Mouse (Mus musculus) frontal cortex, postnatal 14 days (tissue): ENCODE results near the gene Bsn.
A peak's percentile ranks its signal among the peaks of the same experiment; 100 is the strongest.

Experiments
- DNase-seq, 2 experiments: peaks; one replicate each; pipeline ENCODE4 v3.0.0; 2022; ENCODE audit warnings: low spot score in 2 of 2

Bsn gene

DNA sequence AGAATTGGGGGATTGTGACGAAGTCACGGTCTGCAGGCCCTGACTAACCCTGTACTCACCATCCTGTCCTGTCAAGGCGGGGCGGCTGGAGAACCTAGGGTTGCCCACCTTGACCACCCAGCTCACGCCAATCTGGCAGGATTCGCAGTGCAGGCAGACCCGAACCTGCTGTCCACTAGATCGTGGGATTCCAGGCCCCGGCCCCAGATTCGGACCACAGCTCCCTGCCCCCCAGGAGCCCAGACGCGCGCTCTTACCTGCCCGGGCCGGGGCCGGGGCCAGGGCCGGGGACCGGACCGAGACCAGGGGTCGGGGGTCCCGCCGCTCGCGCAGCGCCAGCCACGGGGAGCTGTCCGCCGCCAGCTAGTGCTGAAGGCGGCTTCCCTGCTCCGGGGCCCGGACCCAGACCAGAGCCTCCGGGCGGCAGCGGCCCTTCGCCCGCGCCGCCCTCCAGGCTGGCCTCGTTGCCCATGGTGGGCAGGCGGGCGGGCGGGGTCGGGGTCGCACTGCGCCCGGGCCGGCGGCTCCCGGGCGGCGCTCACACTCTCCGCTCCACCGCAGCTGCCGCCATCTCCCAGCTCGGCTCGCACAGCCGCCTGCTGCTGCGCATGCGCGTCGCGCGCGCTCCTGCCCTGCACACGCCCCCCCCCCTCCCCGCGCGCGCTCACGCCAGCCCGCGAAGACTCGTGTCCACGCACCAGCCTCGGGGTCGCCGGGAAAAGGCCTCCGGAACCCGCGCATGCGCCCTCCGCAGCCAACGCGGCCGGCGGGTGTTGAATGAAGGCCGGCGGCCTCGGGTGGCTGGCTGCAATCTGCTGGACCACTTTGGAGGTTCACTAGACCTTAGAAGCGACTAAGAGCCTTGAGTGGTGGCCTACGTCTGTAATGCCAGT lies at the start of gene Bsn:
Gene Bsn (minus strand): TSS at position 598 of the 893 bp plus-strand sequence.
- peak; percentile 64 to 70 for DNase-seq

DNA sequence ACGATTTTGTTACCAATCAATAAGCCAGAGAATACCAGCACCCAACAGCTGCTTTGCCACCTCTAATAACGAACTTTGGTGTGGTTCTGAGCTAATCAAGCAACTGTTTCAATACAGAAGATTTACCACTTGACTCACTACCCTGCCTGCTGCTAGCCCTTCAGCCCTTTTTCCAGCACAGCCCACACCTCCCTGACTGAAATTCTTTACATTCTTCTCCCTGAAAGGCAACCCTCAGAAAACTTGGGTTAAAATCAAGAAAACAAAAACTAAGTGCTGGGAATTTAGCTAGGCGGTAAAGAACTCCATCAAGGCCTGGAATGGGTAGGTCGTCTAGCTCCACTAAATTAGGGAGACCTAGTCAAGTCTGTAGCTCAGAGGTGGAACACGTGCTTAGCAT lies 49.8 kb upstream of the Bsn start:
- DNase-seq, result no peak

DNA sequence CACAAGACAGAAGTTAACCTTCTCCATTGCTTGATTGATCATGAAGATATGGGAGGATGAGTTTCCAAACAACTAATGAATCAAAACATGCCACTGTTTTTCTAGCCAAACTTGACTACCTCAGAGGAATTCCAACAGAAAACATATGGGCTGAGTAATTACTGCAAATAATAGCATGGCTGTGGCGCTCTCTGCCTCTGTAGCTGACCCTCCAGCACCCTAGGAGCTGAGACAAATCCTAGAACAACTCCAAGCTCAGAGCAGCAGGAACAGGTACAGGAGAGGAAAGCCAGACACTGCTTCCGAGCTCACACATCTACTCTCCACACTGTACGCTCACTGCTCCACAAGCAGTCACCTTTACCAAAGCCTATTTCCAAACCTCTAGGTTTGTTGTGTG lies 48.6 kb upstream of the Bsn start:
- DNase-seq, result no peak

DNA sequence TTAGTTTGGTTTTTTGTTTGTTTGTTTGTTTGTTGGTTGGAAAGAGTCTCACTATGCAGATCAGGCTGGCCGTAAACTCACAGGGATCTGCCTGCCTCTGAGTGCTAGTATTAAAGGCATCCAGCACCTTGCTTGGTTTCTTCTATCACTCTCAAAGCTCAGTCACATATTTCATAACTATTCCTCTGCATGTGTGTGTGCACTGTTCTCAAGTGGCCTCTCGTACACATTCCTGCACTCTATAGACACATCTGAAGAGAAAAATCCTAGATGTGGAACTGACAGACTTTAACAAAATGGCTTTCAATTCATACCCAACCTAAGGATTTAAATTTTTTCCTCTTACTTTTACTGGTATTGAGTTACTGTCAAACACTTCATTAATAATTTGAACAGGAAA lies 48.2 kb upstream of the Bsn start:
- DNase-seq, result no peak

GRCm38 (mm10) chr9:108234682-108235081 lies 44.5 kb upstream of the Bsn start:
- DNase-seq, result no peak

DNA sequence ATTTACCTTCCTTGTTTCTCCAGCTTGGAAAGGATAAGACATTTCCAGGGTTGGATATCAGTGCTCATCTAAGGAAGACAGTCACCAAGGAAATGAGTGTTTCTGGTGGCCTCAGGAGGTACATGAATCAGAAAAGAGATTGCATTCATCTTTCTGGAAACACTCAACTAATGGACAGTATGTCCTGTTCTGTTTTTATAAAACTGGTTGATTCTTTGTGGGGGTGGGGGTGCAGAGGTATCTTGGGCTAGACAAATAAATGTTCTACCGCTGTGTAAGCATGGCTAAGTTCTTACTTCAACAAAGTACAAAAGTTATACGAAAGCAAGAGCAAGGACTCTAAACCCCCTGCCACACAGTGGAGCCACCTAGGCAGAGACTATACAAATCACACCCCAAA lies 42.7 kb upstream of the Bsn start:
- no peak for DNase-seq

DNA sequence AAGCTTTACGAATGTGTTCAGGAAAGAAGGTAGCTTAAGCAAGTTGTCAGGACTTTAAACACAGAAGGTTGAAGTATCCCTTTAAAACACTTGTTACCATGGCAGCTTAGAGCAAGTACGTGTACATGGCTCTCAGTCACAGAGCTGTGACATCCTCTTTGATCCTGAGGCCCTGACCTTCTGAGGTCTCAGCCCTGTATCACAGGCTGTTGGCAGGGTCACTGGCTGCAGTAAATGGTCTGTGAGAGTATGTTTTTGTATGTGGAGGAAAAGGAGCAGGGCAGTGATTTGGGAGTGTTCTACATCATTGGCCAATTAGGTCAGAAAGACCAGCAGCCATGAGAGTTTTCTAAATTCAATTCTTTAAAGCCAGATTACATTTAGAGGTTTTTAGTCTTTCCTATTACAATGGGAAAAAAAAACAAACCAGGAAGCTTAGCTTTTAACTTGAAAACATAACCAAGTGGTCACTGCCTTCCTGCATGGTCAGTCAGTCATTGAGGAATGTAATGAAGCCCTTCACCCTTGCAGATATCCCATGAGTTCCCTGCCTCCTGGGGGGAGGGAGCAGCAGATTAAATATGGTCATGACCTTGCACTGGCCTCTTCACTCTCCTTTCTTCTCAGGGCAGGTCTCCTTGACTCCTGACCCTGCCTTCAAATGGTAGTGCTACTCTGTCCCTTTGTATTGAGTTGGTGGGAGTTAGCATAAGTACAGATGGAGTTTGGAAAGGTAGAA lies 37.9 kb upstream of the Bsn start:
- no peak for DNase-seq

- no peak for DNase-seq
These were observed 35.0 kb upstream of the Bsn start for GRCm38 (mm10) chr9:108225166-108225565.

DNA sequence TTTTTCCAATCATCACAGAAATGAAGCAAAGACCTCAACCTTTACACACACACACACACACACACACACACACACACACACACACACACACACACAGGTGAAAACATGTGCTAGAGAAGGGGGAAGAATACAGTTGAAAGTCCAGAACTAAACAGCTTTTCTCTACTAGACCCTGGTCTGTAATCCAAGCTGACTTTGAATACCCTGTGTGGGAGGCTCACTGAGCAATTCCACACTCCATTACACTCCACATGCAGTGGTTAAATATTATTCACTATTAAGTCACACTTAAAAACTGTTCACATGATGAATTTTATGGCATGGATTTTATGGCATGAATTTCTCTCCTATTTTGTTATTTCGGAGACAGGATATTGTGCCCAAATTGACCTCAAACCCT lies 33.4 kb upstream of the Bsn start:
- no peak for DNase-seq

GRCm38 (mm10) chr9:108221566-108221965 lies 31.4 kb upstream of the Bsn start:
- no peak for DNase-seq

DNA sequence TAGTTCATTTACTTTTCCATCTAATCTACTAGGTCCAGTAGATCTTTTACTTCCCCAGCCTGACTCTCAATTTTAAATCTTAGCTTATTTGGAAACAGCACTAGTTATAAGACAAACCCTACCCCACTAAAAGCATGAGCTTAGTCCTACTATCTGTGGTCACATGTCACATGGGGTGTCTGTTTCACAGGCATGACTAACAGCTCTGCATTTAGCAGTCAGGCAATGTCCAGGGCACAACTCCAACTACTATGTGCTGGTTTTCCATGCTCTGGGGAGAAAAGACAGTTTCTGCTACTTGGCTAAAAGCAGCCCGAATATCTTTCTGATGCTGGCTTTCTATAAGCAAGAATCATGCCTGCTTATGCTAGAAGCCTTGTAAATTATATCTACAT lies 30.2 kb upstream of the Bsn start:
- DNase-seq, result no peak

GRCm38 (mm10) chr9:108219766-108220379 lies 29.7 kb upstream of the Bsn start:
- DNase-seq, result no peak

DNA sequence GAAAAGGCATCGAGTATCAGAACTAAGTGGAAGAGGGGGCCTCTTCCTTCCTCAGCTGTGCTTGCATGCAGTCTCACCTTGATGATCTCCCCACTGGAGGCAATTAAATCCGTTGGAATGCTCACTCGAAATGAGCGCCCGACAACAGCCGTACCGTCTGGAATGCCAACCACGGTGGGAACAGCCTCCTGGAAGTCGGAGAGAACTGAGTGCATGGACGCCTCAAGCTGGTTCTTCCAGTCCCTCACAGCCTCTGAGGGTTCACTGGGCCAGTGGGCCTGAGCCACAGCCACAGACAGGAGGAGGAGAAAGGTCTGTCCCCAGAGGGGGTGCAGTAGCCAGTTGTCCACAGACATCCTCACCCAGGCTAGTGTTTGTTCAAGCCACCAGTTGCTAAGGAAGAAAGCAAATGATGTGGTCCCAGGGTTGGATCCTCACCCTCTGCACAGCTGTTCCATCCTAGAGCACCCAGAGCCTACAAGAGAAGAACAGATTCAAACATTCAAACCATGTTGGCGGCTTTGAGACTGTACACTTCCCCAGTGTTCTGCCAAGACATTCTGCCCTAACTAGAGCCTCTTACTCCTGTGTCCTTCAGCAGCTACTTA lies 27.9 kb upstream of the Bsn start:
- no peak for DNase-seq

DNA sequence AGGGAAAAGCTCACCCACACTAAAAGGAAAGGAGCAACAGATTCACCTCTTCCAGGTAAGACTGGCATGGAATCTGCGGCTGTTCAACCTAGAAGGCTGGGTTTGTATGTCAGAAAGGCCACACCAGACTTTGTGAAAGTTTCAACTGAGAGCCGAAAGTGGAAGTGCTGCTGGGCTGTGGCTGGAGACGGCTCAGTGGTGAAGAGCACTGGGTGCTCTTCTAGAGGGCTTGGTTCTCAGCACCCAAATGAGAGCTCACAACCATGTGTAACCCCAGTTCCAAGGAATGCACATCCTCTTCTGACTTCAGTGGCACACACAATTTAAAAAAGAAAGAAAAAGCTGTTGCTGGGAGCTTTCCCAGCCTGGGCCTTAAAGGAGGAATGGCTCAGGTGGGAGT lies 27.2 kb upstream of the Bsn start:
- no peak for DNase-seq

DNA sequence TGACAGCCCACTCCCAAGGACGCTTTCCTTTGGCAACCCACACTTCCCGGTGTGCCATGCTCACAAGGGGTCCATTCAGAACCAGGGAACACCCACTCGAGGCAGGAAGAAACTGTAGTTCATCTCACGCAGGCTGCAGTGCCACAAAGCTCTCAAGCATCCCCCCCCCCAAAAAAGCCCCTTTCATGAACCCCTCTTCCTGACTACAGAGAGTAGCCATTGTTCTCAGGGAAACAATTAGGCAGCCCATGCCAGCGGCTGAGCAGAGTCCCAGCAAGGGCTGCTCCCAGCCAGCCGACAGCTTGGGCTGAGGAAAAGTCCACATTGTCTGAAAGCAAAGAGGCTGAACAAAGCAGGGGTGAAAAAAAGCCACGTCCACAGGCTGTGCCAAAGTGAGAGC lies 22.9 kb upstream of the Bsn start:
- DNase-seq, result no peak

- DNase-seq, result no peak
These were observed 22.2 kb upstream of the Bsn start for GRCm38 (mm10) chr9:108212426-108212825.

DNA sequence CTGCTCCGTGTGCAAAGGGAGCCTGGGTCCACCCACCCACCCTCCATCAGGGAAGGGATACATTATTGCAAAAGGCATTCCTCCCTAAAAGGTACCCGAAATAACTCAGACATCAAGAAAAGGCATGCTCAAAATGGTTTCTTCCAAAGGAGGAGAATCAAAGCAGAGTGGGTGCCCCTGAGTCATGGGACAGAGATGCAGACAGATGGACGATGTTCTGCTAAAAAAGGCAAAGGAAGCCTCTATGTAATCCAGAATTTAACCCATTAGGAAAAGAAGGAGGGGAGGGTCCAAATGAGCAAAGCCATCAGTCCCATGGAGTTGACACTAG lies 15.4 kb upstream of the Bsn start:
- no peak for DNase-seq

GRCm38 (mm10) chr9:108204884-108205570 lies 14.8 kb upstream of the Bsn start:
- DNase-seq, result no peak

- DNase-seq, result peak in 1 of 2 experiments; percentile 76
These were observed 12.8 kb upstream of the Bsn start for GRCm38 (mm10) chr9:108203015-108203414.

GRCm38 (mm10) chr9:108202169-108202568 lies 12.0 kb upstream of the Bsn start:
- DNase-seq, result no peak

DNA sequence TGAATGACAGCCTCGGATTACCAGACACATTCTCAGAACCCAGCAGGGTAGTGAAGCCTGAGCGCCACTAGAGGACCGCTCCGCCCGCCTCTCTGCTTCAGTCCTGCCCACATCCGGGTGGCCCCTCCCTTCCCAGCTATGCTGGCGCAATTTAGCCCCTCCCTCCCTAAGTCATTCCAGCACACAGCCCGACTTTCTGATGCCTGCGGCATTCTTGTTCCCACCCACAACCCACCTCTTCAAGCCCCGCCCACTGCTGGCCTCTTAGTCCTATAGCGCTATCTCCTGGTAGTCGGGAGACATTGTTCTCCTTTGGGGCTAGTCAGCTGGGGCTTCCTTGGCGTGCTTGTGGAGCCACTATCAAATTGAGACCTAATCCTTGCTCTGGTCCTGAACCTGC lies 11.0 kb upstream of the Bsn start:
- DNase-seq, result peak; percentile 88 to 92

DNA sequence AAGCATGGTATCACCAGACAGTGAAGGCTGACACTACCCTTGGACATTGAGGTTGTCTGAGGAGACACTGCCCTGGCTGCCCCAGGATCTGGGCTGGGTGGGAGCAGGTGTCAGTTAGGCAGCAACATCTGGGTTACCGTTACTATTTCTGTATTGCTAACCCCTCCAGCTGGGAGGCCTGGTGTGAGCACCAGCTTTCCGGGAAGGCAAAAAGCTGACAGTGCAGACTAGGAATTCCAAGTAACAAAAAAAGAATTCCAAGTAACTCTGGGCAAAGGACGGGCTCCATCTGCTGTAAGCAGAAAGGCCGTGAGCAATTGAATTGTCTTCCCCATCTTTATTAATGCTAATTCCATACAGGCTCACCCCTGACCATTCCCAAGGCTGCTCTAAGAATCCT lies 8.4 kb upstream of the Bsn start:
- no peak for DNase-seq
